In genomic region chr13:57950091-57950490, GRCm38 (mm10) we compare ENCODE assay signal across 10 mouse cellular contexts. TPM values are rescaled to one million over a fixed set of nuclear protein-coding genes. Genes with fewer than 3 reads are reported as not detected.
DNase-seq lines count a peak whose midpoint lies in the region.
"Had no signal": no experiment of that assay in that cellular context is flagged by ENCODE, and none has a peak within 500 bp of the region (broad histone marks: within the 10 kb centered on the region; RNA-seq: fewer than 3 reads in every experiment).

No protein-coding gene starts in this region.

- peak; percentile 14 for DNase-seq in layer of hippocampus, adult 9-11 months
- DNase-seq in layer of hippocampus, adult 18-20 months (ENCODE audit: low spot score in 2 of 2), result no peak
- DNase-seq in cerebellum, adult 8-10 months, result peak; percentile 46
- peak; percentile 39 to 41 for DNase-seq in frontal cortex, postnatal 25 days (ENCODE audit: low spot score in 2 of 2)
- DNase-seq in right cerebral cortex, postnatal 14 days, result peak; percentile 38
- no peak for DNase-seq in spleen, adult 12 weeks (ENCODE audit: low spot score)
- no peak for DNase-seq in lung, postnatal 36 days
- no peak for DNase-seq in layer of hippocampus, adult 11-12 months (ENCODE audit: low spot score)
- DNase-seq: kidney, adult 11 months; spleen, adult 18-20 months had no signal

RNA-seq across cellular contexts. Expression of gene Spock1, which starts 42.0 kb away (rescaled TPM):
- total RNA-seq in layer of hippocampus, adult 18-20 months (2021), result 100 to 1,000 TPM; 212 to 215 TPM

Comparison
In these comparisons a context has a peak if more than half of its experiments do, and no peak if none do; other contexts are left out.
1. DNase-seq: peak in layer of hippocampus, adult 9-11 months (single experiment), cerebellum, adult 8-10 months (single experiment), frontal cortex, postnatal 25 days (2 of 2) and right cerebral cortex, postnatal 14 days (single experiment); none in layer of hippocampus, adult 18-20 months (0 of 2), spleen, adult 12 weeks (single experiment), lung, postnatal 36 days (single experiment) and layer of hippocampus, adult 11-12 months (single experiment).